Mouse (Mus musculus) lung, adult 2 months (tissue): Measurements from ENCODE around the gene Lrrc8c.

Experiments
- CTCF ChIP-seq: fragments of 200-500 bp; IDR thresholded peaks from 2 replicates; pipeline ENCODE4 v1.5.1; 2011; ENCODE audit warnings: mild to moderate bottlenecking, low read length, control low read depth; ENCODE audit not compliant: insufficient read depth
- POLR2A ChIP-seq: fragments of 200-500 bp; IDR thresholded peaks from 2 replicates; pipeline ENCODE4 v1.6.1; 2011; ENCODE audit warnings: low read depth, mild to moderate bottlenecking, control low read depth, low read length, borderline replicate concordance; ENCODE audit errors: extremely low read depth

GRCm38 (mm10) chr5:105565824-105566223 lies 46.6 kb downstream of the Lrrc8c start:
- TF ChIP-seq POLR2A (no peak), CTCF (no peak)
